Mouse (Mus musculus): Measurements from ENCODE around the gene Gstm2. TPM values are rescaled to one million over a fixed set of nuclear protein-coding genes. Genes with fewer than 3 reads are reported as not detected.
A peak's percentile ranks its signal among the peaks of the same experiment; 100 is the strongest.
"Not testable (repeated sequence)": the region's sequence is repeated elsewhere in the genome, so short reads cannot be mapped to it uniquely, and the experiment has no call there.

Gstm2 gene
- total RNA-seq, 2 experiments from 2014 or later: 2.8 to 3.4 TPM

DNA sequence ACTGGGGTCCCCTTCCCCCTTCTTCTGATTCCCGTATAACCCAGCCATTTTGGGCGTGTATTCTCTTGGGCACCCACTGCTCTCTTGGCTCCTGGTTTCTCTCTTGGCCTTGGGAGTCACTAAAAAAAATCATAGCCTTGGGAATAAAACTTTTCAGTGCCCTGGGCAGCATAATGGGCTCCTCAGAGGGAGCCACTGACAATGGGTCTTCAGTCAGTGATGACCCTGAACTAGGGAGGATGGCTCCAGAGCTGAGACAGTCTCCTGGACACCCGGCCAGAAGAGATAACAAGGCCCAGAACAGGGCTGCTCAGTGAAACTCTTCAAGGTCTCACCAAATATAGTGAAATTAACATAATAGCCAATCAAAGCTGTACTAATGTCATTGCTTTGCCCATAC, 12.3 kb upstream of the Gstm2 start:
- DNase-seq (ENCODE audit: low spot score in 2 of 2): no peak

DNA sequence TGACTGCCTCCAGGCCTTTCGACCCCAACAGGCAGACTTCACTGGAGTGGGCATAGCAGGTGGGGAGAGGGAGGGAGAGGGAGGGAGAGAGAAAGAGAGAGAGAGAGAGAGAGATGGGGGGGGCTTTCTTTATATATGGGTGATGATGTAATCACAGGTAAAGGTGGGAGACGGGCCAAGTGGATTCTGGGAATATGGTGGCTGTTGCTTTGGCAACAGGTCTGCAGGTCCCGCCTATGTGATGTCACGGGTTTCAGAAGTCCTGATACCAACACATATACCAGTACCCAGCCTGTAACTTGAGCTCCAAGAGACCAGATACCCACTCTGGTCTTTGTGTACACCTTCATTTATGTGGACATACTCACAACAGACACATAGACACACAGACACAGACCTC, 10.3 kb upstream of the Gstm2 start:
- no peak for DNase-seq (ENCODE audit: low spot score in 2 of 2)

DNA sequence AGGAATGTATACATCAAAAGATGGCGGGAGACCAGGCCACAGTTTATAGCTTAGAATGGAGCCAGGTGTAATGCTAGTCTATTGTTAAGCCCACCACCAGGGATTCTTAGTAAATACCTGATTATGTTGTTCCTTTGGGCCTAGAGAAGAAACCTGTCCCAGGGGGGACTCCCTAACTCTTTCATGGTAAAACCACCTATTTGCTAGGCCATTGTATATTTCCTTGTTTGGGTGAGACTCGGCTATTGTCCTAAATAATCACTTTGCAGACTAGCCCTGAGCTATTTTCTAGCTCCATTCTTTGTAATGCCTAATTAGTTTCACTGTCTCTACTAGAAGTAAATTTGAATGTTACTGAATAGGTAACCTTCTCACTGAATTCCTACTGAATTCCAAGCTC, 9.7 kb upstream of the Gstm2 start:
- DNase-seq (ENCODE audit: low spot score in 2 of 2): not testable (repeated sequence)

DNA sequence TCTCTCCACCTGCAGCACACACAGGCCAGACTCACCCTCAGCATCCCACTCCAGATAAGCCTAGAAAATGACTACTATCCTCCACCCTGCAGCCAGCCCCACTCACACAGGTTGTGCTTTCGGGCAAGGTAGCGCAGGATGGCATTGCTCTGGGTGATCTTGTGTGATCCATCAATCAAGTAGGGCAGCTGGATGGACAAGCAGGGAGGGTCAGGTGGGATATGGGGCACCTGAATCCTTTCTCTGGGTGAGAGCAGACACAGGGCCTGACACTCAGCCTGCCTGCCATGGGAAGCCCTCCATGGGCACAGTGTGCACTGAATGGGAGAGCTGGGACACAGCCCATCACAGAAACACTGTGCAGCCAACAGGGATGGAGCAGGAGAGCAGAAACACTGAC, 1.1 kb downstream of the Gstm2 start:
- not testable (repeated sequence) for DNase-seq (ENCODE audit: low spot score in 2 of 2)

DNA sequence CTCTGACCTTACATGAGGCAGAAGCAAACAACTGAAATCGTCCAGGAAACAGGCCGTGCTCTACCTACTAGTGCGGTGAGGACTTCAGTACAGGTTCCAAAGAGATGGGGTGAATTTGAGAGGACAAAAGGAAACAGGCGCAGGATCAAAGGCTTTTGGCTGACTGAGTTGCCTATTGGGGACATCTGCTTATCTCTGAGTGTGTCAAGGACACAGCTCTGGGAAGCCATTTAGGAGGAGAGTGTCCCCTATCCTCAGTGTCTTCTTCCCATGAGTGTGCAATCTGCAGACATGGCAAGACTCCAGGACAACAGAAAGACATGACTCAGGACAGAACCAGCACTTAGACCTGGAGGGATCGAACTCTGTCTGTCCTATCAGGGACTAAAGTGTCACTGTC, 1.8 kb downstream of the Gstm2 start:
- DNase-seq (ENCODE audit: low spot score in 2 of 2): no peak

DNA sequence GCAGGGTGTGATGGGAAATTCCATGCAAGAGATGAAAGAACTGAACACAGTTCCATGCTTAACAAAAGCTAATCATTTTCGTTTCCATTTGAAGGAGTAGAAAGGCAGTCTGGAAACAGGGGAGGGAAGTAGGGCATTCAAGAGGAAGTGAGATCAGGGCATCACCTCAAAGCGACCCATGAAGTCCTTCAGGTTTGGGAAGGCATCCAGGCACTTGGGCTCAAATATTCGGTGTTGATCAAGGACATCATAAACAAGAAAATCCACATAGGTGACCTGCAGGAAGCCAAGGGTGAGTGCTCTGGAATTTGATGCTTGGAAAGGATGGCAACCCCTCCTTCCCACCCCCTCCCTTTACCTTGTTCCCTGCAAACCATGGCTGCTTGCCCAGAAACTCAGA, 2.5 kb downstream of the Gstm2 start:
- DNase-seq (ENCODE audit: low spot score in 2 of 2): no peak

DNA sequence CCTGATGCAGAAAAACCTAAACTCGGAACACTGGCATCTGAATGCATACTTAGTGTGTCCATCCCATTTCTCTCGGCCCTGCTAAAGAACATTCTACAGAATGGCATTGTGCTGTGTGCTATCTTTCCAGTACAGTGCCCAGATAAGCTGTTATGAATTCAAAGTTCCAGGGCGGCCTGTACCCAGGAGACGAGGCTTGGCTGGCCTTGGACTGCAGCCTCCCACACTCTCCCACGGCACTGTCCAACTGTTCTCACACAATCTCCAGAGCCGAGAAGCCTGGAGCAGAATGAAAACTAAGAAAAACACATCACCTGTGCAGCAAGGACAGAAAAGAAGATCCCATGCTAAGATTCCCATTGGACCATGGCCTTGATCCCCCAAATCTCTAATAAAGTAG, 3.5 kb downstream of the Gstm2 start:
- DNase-seq (ENCODE audit: low spot score in 2 of 2): no peak

DNA sequence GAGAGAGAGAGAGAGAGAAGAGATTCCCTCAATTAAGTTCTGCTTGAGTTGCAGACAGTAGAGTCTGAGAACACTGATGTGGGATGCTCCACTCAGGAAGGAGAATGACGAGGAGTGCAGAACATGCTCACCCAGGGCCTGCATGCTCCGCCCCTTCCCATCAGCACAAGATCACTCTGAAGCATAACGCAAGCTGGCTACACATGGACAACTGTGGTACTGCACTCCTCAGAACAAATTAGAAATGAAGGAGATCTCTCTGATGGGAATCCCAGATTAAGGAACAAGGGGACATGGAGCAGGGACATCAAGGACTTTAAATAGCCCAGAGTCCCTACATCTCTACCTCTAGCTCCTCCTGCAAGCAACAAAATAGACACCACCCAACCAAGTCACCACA, 5.0 kb downstream of the Gstm2 start:
- DNase-seq (ENCODE audit: low spot score in 2 of 2): no peak

DNA sequence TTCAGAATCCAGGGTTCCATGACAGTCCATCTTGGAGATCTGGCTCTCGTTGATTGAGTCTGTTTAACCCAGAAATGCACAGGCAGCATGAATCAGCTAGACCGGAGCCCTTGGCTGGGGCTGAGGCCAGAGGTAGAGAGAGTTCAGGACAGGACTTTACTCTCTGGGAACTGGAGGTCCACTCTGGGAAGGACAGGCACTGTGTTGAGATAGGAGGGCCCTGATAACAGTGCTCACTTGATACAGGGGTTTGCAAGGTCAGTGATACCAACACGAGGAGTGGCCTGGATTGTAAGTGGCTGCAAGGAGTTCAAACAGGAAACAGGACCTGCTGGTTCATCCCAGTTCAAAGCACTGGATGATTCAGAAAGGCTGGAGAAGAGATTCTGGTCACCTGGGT, 8.6 kb downstream of the Gstm2 start:
- DNase-seq (ENCODE audit: low spot score in 2 of 2): no peak

DNA sequence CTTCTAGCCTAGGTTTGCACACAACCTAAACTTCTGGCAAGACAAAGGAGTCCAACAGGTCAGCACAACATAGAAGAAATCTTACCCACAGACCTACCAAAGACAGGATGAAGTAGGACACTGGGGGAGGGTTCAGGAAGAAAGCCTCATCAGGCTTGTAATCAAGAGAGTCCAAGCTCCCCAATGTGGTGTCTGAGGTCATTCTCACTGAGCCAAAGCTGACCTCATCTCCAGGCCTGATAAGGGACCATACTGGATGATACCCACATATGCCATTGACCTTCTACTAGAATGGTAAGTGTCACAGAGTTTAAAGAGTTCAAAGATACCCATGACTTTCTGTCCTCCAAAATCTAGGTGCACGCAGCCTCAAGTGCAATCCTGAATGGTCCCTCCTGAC, 12.0 kb downstream of the Gstm2 start:
- DNase-seq (ENCODE audit: low spot score in 2 of 2): no peak

DNA sequence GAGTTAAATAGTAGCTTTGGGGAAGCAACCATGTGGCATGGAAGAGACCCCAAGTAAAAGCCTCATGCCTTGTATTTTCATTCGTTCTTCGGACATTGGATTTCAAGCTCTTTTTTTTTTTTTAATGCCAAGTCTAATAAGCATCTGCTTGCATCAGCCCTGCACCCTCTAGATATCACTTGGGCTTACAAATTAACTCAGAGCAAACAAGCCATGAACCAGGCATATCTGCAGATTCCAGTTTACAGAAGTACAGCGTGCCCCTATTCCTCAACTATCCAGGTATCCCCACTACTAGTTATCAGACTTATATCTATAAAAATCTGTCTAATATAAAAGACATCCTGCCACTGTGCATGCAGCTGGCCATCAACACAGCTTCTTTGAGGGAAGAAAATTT, 14.2 kb downstream of the Gstm2 start:
- DNase-seq (ENCODE audit: low spot score in 2 of 2): no peak

DNA sequence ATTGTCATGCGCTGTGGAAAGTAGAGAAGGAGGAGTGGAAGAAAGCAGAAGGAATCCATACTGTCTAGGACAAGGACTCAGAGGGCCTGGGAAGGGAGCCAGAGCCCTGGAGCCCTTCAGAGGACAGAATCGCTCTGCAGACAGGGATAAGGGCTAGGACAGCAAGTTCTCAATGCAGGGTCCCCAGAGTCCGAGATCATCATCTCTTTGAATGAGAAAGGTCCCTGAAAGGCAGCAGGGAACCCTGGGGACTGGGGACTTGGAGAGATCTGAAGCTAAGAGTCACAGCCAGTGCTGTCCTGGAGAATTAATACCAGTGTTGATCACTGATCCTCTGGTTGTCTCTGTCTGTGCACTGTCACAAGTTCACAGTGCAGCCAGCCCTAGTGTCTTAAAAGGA, 15.2 kb downstream of the Gstm2 start:
- DNase-seq (ENCODE audit: low spot score in 2 of 2): not testable (repeated sequence)

DNA sequence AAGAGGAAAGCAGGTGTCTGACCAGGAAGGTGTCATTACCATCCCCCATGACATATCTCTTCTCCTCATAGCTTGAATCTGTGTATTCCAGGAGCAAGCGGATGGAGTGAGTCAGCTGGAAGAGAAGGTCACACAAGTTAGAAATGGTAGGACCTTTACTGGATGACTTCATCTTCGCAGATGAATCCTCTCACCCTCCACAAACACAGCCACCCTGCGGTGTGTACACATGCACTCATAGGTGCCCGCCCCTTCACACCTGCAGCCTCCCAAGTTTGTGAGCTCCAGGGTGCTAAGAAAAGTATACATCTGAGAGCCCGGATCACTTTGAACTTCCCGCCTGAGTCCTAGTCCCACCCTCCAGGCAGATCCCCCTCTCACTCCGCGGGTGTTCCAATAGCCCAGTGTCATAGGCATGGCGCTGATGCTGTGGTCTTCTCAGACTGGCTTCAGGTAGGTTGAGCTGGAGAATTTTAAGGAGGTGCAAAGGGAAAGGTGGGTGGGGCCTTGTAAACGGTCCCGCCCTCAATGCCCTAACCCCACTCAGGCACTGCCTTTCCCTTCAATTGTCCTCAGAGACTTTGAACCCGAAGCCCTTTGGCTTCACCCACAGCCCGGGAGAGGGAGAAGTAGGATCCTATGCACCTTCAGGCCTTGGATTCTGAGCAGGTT, 17.4 kb downstream of the Gstm2 start, which contains the start of gene Gstm3:
Gene Gstm3, minus strand, starts transcription at position 560 of the 672 bp plus-strand sequence.
- no peak for DNase-seq (ENCODE audit: low spot score in 2 of 2)

DNA sequence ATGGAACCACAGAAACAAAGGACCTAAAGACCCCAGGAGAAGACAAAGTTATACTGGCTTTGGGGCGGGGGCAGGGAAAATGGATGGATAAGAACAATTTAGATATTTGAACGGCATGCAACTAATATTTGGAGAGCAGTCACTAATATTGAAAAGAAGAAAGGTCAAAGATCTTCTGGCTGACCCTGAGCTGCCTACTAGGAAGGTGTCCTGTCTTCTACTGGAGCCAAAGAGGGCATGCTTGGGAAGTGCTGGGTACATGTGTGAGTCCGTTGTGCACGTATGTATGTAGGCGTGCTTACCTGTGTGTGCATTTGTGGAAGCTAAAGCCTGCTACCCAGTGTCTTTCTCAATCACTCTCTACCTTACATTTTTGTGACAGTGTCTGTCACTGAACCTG, 19.6 kb downstream of the Gstm2 start:
- no peak for DNase-seq (ENCODE audit: low spot score in 2 of 2)

DNA sequence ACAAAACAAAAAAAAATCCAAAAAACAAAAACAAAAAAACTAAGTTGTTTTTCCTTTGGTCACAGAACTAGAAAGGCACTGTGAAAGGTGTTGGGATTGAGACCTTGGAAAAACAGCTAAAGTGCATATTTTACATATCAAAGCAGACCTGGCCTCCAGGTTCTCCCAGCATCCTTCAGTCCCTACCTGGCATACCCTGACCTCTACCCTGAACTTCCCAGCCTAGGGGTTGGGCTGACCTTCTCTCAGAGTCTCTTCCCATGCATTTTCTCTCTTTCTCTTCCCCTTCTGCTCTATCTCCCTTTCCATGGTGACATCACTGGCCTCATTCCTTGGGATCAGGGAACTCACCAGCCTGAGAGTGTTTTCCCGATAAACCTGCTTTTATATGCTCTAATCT, 20.7 kb downstream of the Gstm2 start:
- no peak for DNase-seq (ENCODE audit: low spot score in 2 of 2)

DNA sequence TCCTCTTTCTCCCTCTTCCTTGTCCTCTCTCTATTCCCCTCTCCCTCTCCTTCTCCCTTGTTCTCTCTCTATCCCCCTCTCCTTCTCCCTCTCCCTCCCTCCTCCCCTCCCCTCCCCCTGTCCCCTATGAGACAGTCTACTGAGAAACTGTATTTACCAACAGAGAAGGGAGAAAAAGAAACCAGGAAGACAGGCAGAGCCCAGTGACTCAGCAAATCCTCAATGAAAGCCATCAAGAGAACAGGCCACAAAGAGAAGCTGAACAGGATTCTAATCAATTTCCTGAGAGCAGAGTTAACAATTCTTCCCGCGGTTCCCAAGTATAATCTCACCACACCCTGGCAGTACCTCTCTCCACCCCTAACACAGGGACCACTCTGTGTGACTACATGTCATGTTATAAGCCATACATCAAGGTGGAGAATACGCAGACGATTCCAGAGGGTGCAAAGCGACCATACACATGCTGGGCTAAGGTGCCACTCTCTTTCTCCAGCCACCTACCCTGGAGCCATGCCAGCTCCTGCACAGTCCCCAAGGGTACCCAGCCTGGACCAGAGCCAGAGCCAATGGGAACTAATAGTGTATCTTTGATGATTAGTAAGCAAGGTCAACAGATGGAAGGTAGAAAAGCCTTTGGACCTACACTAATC, 21.5 kb downstream of the Gstm2 start:
- DNase-seq (ENCODE audit: low spot score in 2 of 2): no peak

DNA sequence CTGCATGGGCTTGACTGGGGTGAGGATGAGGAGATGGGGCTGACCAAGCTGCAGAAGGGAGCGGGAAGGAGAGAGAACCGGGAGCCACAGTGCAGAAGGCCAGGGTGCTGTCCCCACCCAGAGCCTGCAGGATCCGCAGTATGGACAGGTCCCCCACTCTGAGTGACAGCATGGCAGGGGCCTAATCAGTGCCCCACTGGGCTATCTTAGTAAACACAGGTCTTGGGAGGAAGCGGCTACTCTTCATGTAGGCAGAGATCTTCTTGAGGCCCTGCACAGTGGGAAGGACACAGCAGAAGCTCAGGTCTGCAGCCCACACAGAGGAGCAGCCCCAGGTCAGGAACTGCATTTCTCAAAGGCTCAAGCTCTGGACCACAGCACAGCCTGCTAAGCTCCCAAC, 22.2 kb downstream of the Gstm2 start:
- no peak for DNase-seq (ENCODE audit: low spot score in 2 of 2)

DNA sequence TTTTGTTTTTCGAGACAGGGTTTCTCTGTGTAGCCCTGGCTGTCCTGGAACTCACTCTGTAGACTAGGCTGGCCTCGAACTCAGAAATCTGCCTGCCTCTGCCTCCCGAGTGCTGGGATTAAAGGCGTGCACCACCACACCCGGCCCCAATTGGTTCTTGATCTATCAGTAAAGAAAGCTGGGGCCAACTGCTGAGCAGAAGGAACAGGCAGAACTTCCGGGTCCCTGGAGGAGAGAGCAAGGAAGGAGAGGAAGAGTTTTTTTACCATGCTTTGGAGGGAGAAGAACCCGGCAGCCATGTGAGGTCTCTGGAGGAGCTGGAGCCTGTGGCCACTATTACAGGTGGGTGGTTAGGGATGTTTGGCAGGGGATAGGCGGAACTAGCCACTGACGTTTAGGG, 31.0 kb downstream of the Gstm2 start:
- not testable (repeated sequence) for DNase-seq (ENCODE audit: low spot score in 2 of 2)

DNA sequence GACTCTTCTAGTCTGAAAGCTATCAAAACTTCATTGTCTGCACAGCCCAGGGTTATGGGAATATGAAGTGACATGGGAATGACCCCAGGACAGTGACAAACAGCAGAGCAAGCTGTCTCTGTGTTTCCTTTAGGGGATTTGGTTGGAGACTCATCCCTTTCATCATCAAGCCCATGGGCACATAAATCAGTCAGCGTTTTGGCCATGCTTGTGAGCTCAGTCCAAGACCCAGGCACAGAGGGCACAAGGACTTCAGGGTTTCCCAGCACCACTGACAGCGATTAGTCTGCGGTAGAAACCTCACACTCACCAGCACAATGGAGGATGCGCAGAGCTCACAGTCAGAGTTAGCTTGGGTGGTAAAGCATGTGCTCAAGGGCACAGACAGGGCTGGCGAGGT, 32.3 kb downstream of the Gstm2 start:
- DNase-seq (ENCODE audit: low spot score in 2 of 2): no peak

DNA sequence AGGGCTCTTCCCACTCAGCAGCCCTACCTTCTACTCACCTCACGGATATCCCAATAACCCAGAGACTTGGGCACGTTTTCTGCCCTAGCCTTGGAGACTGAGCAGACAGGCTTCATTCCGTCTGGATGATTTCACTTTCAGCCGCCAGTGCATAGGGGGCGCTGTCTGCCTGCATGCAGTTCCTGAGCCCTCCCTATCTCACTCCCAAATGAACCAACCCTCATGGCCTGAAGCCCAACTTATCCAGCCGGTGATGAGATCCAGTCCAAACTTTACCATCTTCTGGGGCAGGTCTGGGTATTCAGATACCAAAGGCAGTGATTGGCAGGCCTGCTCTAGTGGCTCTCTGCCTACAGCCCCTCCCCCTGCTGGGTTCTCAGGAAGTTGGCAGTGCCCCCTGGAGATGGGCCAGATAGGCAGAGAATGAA, 32.9 kb downstream of the Gstm2 start:
- DNase-seq (ENCODE audit: low spot score in 2 of 2): peak; percentile 44 to 69

DNA sequence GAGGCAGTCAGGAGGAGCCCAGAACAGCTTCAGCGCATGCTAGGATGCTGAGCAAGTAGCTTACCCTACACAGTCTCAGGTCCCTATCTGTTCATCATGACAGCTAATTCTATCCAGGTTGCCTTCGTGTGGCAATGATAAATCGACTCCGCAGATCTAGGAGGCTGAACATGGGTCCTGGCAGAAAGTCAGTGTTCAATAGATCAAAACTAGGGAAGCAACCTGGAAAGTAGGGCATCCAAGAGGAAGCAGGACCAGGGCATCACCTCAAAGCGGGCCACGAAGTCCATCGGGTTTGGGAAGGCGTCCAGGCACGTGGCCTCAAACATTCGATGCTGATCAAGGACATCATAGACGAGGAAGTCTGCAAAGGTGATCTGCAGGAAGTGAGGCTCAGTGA, 35.7 kb downstream of the Gstm2 start:
- DNase-seq (ENCODE audit: low spot score in 2 of 2): no peak

DNA sequence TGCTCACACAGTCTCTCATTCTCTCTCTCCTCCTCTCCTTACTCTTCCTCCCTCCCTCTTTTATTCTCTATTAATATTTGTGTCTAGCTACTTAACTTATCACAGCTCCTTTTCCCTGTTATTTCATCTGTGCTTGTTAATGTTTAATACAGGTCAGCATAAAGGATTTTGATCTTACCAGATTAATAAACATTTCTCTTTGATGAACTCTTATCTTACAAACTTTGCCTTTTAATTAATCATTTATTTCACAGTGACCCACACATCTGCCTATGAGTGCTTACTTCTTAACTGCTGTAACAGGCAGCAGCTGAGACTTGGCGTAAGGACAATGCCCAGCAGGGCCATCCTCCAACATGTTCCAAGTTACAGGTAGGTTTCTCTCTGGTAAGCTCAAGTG, 36.8 kb downstream of the Gstm2 start:
- DNase-seq (ENCODE audit: low spot score in 2 of 2): not testable (repeated sequence)

DNA sequence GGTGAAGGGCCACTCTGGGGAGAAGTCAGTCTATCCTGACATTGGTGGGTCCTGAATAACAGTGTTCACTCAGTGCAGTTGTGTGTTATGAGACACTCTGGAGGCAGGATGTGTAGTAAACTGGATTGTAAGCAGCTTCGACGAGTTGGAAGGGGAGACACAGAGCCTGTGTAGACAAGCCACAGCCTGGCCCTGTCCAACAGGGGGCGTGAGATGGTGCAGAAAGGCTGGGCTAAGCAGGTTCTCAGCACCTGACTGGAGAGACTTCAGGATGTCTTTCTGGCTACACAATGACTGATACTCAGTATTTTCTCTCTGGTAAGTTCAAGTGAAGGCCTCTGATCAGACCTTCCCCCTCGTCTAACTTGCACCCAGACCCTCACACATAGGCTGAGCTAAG, 40.5 kb downstream of the Gstm2 start:
- DNase-seq (ENCODE audit: low spot score in 2 of 2): no peak

Measured in layer of hippocampus, adult 18-20 months (tissue).